23 mouse cellular contexts compared by ENCODE assay signal in the genomic region with DNA sequence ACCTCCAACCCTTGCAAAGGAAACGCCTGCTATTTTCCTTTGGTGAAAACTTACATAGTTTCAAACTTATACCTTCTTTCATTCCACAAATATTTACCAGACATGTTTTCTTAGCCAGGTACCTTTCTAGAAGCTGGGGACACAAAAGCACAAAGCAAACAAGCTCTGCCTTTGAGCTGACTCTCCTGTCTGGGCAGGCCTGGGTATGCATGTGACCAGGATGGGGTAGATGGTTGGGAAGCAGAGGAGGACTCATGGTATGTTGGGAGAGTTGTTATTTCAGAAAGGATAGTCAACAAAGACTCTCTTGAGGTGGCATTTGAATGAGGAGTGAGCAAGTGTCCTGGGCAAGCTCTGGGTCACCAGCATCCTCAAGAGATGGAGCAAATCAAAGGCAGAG. TPM values are rescaled to one million over a fixed set of nuclear protein-coding genes. Genes with fewer than 3 reads are reported as not detected.
"Had no signal": no experiment of that assay in that cellular context is flagged by ENCODE, and none has a peak within 500 bp of the region (broad histone marks: within the 10 kb centered on the region; RNA-seq: fewer than 3 reads in every experiment).

No protein-coding gene starts in this region.

- H3K4me1 ChIP-seq: heart, embryonic 10.5 days; heart, embryonic 12.5 days; hindbrain, embryonic 15.5 days; kidney, embryonic 15.5 days; limb, embryonic 13.5 days; limb, embryonic 15.5 days had no signal

- H3K4me2 ChIP-seq: heart, embryonic 12.5 days; hindbrain, embryonic 13.5 days; hindbrain, embryonic 15.5 days; kidney, embryonic 15.5 days; limb, embryonic 13.5 days; limb, embryonic 15.5 days had no signal

- H3K27me3 ChIP-seq: heart, embryonic 12.5 days; hindbrain, embryonic 13.5 days; hindbrain, embryonic 15.5 days; kidney, embryonic 15.5 days; limb, embryonic 13.5 days; limb, embryonic 15.5 days had no signal

- H3K27ac ChIP-seq: heart, embryonic 10.5 days; hindbrain, embryonic 13.5 days; hindbrain, embryonic 15.5 days; hindbrain, postnatal 0 days; kidney, embryonic 15.5 days; kidney, postnatal 0 days; limb, embryonic 13.5 days; limb, embryonic 15.5 days had no signal

- ATAC-seq: hindbrain, postnatal 0 days; intestine, embryonic 16.5 days had no signal

- H3K4me3 ChIP-seq: heart, embryonic 10.5 days; heart, embryonic 12.5 days; hindbrain, embryonic 13.5 days; hindbrain, embryonic 15.5 days; kidney, embryonic 15.5 days; limb, embryonic 13.5 days; limb, embryonic 15.5 days had no signal

- H3K36me3 ChIP-seq: heart, embryonic 10.5 days; heart, embryonic 12.5 days; hindbrain, embryonic 13.5 days; hindbrain, embryonic 15.5 days; kidney, embryonic 15.5 days; limb, embryonic 13.5 days; limb, embryonic 15.5 days had no signal

- DNase-seq: gastrocnemius, postnatal 14 days; gastrocnemius, postnatal 36 days; heart, adult 18-20 months; heart, postnatal 10 days; heart, postnatal 36 days; kidney, adult 11 months; kidney, adult 2 months; kidney, adult 9 months; kidney, postnatal 14 days; layer of hippocampus, adult 9-11 months; layer of hippocampus, postnatal 36 days; left cerebral cortex, postnatal 4 days had no signal

- H3K9me3 ChIP-seq: heart, embryonic 10.5 days; hindbrain, embryonic 13.5 days; hindbrain, embryonic 15.5 days; kidney, embryonic 15.5 days; limb, embryonic 13.5 days; limb, embryonic 15.5 days had no signal

- H3K9ac ChIP-seq: heart, embryonic 12.5 days; hindbrain, embryonic 13.5 days; hindbrain, embryonic 15.5 days; kidney, embryonic 15.5 days; limb, embryonic 13.5 days; limb, embryonic 15.5 days had no signal

RNA-seq across cellular contexts. Expression of a gene that starts 31.2 kb away (rescaled TPM):
- total RNA-seq: hindbrain, postnatal 0 days had no signal
- polyA plus RNA-seq: liver, adult 2 months had no signal
